Mouse (Mus musculus) bone marrow macrophage, adult 2 months (primary cell): ENCODE results near the gene Vezf1. TPM values are rescaled to one million over a fixed set of nuclear protein-coding genes. Genes with fewer than 3 reads are reported as not detected.

Source experiments
- H3K27ac ChIP-seq: 2 replicates; pipeline ENCODE4 v1.5.1; 2012; ENCODE audit warnings: low read depth, low read length; ENCODE audit not compliant: insufficient read depth
- H3K4me1 ChIP-seq: 2 replicates; pipeline ENCODE4 v1.6.1; 2012; ENCODE audit warnings: low read length; ENCODE audit not compliant: control insufficient read depth, insufficient read depth
- H3K4me3 ChIP-seq: 2 replicates; pipeline ENCODE4 v1.5.1; 2012; ENCODE audit warnings: mild to moderate bottlenecking, low read length, moderate library complexity; ENCODE audit not compliant: insufficient read depth
- CTCF ChIP-seq: IDR thresholded peaks from 2 replicates; pipeline ENCODE4 v1.5.1; 2012; ENCODE audit warnings: low read depth, mild to moderate bottlenecking, low read length, moderate library complexity
- POLR2A ChIP-seq: IDR thresholded peaks from 2 replicates; pipeline ENCODE4 v1.6.1; 2012; ENCODE audit warnings: mild to moderate bottlenecking, low read depth, low read length, borderline replicate concordance
- polyA plus RNA-seq: library from polyadenylated mRNA; stranded (reverse); fragments of >200 nt; gene quantifications from 2 replicates; pipeline ENCODE4 v1.2.4, GENCODE M21; 2012; ENCODE audit not compliant: missing spikeins, insufficient read depth, insufficient read length

Vezf1 gene
- polyA plus RNA-seq, 1 experiment: 29.7 TPM

DNA sequence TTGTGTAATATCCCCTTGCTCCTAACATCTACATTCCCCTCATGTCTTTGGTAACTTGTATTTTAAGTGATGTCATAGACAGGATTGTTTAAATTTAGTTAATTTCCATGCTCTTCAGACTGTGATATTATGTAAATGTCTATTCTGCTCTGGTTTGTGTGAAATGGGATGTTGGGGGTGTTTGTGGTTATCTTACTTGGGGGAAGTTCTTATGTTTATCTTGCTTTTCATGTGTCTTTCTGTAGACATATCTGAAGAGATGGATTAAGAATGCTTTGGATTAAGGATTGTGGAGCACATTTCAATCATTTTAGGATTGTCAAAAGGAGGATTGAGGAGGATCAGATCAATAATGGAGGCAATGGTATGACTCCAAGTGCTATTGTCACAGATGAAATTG lies 18.3 kb upstream of the Vezf1 start:
- Histone ChIP-seq H3K27ac (no peak overlapping the region), H3K4me1 (peaks cover 11% of the 10 kb centered on the region), H3K4me3 (no peak overlapping the region)
- no peak for TF ChIP-seq CTCF
- TF ChIP-seq POLR2A: no peak

DNA sequence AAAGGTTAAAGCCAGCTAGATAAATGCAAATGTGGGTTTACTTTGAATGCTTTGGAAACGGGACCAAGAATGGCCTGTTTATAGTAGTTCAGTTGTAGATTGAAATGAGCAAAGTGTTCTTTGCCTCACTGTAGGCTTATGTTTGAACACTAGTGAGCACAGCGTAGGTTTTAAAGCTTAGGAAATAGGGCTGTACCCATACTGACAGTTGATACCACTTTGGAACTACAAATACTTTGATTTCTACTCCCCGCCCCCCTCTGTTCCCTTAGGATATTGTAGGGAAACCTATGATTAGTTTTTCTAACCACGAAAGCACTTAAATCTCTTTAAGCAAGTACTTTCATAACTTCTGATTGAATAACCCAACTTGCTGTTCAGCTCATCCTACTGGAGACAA lies 15.4 kb upstream of the Vezf1 start:
- Histone ChIP-seq H3K4me1 (no peaks in the 10 kb centered on the region; the same call in 1 of the 2 replicates), H3K4me3 (no peak overlapping the region), H3K27ac (no peak overlapping the region)
- TF ChIP-seq CTCF (no peak), POLR2A (no peak)

DNA sequence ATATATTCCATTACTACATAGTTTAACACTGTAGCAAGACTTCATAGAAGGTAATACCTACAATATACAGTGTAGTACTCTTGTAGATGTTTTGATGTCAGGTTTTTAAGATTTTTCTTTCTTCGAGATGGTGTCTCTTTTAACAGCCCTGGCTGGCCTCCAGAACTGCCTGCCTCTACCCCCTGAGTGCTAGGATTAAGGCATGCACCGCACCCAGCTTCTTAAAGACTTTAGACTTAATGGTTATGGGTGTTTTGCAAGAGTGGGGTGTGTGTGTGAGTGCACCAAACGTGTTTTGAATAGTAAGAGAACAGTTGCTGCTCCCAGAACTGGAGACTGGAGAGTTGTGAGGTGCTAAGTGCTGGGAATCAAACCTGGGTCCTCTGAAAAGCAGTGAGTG lies 14.3 kb upstream of the Vezf1 start:
- TF ChIP-seq CTCF: no peak
- TF ChIP-seq POLR2A: no peak
- Histone ChIP-seq H3K27ac (no peak overlapping the region), H3K4me3 (no peak overlapping the region), H3K4me1 (no peaks in the 10 kb centered on the region; the same call in 1 of the 2 replicates)

DNA sequence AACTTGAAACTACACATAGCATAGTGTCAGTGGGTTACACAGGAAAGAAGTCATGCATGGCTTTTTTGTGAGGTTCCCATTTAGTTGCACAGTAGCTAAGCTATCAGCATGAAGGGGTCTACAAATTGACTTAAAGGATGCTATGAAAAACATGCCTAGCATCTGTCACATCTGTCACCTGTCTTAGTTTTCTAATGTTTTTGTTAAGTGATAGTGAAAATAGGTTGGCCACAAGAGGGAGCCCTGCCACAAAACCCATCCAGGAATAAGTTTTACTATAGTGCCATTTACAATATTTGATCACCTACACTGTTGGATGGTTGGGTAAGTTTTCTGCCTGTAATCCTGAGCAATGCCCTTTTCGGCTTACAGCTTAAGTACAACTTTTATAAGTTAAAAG lies 13.5 kb upstream of the Vezf1 start:
- Histone ChIP-seq H3K4me3 (no peak overlapping the region), H3K27ac (no peak overlapping the region), H3K4me1 (no peaks in the 10 kb centered on the region; the same call in 1 of the 2 replicates)
- TF ChIP-seq CTCF (no peak), POLR2A (no peak)

DNA sequence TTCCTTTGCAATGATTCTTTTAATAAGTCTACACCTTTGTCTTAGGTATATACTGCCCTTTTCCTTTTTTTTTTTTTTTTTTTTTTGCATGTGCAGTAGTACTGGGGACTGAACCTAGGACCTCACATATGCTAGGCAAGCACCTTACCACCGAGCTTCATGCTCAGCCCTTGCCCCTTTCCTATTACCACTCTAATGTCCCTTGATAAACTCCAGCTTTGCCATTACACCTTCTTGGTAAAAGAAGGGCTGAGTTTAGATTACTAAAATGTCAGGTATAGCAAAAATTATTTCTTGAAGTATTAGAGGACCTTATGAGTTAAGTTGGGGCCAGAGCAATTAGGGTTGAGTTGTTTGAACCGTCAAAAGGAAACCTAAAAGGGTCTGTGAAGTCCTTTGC lies 12.3 kb upstream of the Vezf1 start:
- H3K4me3 ChIP-seq: no peak overlapping the region
- H3K27ac ChIP-seq: no peak overlapping the region
- peaks cover 3% of the 10 kb centered on the region for H3K4me1 ChIP-seq
- TF ChIP-seq POLR2A: no peak
- no peak for TF ChIP-seq CTCF

DNA sequence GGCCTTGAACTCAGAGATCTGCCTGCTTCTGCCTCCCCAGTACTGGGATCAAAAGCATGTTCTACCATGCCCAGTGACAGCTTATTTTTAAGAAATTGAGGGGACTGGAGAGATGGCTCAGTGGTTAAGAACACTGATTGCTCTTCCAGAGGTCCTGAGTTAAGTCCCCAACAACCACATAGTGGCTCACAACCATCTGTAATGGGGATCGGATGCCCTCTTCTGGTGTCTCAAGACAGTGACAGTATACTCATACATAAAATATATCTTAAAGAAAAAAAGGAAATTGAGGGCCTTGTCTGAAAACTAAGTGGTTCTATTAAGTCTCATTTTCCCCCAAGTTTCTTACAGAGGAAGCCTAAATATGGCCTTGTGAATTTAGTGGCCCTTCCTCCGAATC lies 10.3 kb upstream of the Vezf1 start:
- TF ChIP-seq CTCF (no peak), POLR2A (no peak)
- Histone ChIP-seq H3K27ac (no peak overlapping the region), H3K4me1 (peaks cover 3% of the 10 kb centered on the region), H3K4me3 (no peak overlapping the region)

DNA sequence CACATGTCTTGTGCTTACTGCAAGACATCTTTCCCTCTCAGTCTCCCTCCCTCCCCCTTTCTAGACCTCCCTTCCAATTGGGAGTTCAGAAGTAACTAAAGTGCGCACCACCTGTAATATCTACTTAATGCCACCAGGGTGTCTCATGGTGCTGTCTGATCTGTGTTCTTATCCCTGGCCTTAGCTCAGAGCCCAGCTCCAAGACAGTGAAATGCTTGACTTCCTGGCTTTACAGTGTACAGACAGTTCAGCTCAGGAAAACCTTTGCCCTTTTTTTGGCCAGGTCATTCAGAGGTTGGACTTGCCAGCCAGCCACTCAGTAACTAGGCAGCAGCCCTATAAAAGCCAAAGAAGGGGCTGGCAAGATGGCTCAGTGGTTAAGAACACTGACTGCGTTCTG lies 8.9 kb upstream of the Vezf1 start:
- TF ChIP-seq POLR2A (no peak), CTCF (no peak)
- H3K4me3 ChIP-seq: no peak overlapping the region

DNA sequence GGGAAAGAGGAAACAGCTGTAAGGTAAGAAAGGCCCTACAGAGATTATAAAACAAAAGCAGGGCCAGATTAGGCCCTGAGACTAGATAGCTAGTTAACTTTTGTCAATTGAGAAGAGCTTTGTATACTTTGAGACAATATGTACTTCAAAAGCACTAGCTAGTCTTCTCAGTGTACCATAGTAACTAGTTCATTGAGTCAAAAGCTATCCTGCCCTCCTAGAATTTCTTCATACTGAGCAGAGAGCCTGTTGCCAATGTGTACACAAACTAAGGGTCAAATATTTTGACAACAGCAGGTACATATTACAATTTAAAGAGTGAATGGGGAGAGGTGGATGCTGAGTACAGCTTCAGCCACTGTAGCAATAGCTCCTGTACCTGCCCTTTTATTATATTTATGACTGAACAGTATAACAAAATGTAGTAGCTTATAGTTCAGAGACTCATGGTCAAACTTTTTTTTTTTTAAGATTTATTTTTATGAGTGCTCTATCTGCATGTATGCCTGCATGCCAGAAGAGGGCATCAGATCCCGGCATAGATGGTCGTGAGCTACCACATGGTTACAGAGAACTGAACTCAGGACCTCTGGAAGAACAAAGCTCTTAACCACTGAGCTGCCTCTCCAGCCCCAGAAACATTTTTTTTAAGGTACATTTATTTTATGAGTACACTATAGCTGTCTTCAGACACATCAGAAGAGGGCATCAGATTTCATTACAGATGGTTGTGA lies 6.0 kb upstream of the Vezf1 start:
- no peak overlapping the region for H3K4me3 ChIP-seq
- no peak for TF ChIP-seq CTCF
- no peak for TF ChIP-seq POLR2A
- peaks cover 6% of the 10 kb centered on the region for H3K4me1 ChIP-seq
- H3K27ac ChIP-seq: no peak overlapping the region

More for the DNA sequence above, 8.9 kb upstream of the Vezf1 start:
- no peak overlapping the region for H3K27ac ChIP-seq
- peaks cover 3% of the 10 kb centered on the region for H3K4me1 ChIP-seq

DNA sequence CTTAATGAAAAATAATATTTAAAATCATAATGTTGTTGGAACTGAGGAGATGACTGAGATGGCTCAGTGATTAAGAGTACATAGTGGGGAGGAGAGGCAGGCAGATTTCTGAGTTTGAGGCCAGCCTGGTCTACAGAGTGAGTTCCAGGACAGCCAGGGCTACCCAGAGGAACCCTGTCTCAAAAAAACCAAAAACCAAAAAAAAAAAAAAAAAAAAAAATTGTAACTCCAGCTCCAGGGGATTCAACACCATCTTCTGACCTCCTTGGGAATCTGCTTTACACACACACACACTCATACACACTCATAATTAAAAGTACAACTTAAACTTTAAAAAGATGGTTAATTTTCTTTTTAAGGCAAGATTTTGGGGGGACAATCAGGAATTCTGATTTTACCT lies 2.3 kb upstream of the Vezf1 start:
- Histone ChIP-seq H3K4me3 (no peak overlapping the region), H3K4me1 (peaks cover 19% of the 10 kb centered on the region)
- TF ChIP-seq CTCF (no peak), POLR2A (no peak)

DNA sequence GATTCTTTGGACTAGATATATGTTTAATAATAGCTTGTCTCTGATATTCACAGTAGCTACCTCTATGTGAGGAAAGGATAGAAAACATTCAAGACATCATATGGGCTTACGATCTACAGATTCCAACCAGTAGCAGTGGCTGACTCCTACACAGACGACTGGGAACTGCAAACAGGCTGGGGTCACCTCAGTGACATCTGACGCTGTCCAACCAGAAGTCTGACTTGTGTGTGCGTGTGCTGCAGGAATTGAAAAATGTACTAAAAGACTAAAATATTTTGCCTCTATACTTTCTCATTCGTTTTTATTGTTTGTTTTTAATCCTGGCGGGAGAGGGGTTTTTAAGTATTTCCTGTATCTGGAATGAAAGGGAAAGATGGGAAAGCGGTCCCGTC lies 891 bp upstream of the Vezf1 start:
- no peak for TF ChIP-seq CTCF
- no peak for TF ChIP-seq POLR2A
- H3K27ac ChIP-seq: no peak overlapping the region
- H3K4me1 ChIP-seq: peaks cover 31% of the 10 kb centered on the region
- H3K4me3 ChIP-seq: peak overlapping the region; percentile 92

More for the DNA sequence above, 2.3 kb upstream of the Vezf1 start:
- no peak overlapping the region for H3K27ac ChIP-seq
